Mouse (Mus musculus) cerebellum, adult 8-10 months (tissue): ENCODE data around the gene Pds5b.
"Not testable (repeated sequence)": the region's sequence is repeated elsewhere in the genome, so short reads cannot be mapped to it uniquely, and the experiment has no call there.

Source experiments
- DNase-seq: peaks from one replicate; pipeline ENCODE4 v3.0.0; 2022

Gene Pds5b

DNA sequence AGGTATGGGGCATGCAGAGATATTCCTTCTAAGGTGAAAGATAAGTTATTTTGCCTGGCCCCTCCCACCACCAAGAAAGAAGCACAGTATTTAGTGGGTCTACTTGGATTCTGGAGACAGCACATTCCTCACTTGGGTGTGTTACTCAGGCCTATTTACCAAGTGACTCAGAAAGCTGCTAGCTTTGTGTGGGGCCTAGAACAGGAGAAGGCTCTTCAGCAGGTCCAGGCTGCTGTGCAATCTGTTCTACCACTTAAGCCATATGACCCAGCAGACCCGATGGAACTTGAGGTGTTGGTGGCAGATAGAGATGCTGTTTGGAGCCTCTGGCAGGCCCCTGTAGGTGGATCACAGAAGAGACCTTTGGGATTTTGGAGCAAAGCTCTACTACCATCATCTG lies 33.1 kb downstream of the Pds5b start:
- not testable (repeated sequence) for DNase-seq

DNA sequence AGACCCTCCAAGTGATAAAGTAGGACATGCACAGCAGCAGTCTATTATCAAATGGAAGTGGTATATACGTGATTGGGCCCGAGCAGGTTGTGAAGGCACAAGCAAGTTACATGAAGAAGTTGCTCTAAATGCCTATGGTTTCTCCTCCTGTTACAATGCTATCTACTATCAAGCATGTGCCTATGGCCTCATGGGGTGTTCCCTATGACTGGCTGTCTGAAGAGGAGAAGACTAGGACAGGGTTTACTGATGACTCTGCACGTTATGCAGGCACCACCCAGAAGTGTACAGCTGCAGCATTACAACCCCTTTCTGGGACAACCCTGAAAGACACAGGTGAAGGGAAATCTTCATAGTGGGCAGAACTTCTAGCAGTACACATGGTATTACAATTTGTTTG lies 33.6 kb downstream of the Pds5b start:
- not testable (repeated sequence) for DNase-seq

DNA sequence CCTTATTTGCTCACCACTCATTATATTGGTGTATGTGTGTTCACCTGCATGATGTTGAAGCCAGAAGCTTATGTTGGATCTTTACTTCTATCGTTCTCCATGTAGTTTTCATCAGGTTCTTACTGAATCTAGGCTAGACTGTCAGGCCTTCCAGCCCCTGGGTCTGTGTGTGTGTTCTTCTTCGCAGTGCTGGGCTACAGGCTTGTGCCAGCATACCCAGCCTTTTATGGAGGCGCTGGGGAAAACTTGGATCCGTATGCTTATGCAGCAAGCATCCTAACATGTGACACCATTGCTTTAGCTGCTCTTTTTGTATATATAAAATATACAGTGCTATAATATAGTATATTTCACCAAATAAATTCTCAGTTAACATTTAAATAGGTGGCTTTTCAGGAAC lies 38.0 kb downstream of the Pds5b start:
- no peak for DNase-seq

DNA sequence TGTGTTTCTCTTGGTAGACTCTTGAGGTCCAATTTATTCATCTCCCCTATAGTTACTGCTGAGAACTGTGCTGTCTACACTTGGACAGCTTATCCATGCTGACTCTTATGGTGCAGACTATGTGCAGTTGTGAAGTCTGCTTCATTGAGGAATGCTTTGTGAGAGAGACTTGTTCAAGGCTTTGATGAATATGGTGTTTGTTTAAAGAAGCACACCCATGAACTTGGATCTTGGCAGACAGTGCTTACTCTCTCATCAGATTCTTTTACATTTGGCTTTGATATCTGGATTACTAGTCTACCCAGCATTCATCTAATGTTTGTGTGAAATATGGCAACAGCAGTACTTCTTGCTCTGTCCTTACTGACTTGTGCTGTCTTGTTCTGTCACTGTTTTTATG lies 39.9 kb downstream of the Pds5b start:
- no peak for DNase-seq

DNA sequence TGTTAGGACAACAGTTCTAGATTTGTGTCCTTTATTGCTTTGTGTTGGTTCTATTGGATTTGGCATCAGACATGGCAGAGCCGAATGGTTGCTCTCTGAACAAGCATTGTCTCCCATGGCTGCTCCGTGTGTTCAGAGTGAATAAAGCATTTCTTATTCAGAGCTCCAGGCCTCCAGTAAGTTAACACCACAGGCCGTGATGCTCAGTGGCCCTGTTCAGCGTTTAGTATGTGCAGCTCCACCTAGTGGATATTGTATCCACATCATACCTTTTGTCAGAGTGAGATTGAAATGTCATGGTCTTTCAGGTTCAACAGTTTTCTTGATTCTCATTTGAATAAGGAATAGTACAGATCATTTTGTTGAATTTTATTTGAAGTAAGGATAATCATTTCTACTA lies 44.2 kb downstream of the Pds5b start:
- peak; percentile 13 for DNase-seq

DNA sequence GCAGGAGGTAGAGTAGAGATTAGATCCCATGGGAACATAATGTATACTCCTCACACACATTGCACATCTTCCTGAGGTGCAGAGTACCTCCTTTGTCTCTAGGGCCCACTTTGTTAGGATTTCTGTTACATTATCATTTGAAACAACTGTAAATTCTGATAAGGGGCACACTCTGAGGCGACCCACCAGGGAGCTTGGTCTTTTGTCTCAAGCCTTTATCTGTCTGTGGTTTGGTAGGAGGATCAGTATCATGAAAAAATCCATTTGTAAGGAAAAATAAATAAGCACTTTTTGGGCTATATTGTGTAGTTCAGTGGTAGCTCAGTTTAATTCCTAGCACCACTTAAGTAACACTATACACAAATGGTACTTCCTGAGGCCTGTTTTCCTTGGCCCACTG lies 51.1 kb downstream of the Pds5b start:
- no peak for DNase-seq

DNA sequence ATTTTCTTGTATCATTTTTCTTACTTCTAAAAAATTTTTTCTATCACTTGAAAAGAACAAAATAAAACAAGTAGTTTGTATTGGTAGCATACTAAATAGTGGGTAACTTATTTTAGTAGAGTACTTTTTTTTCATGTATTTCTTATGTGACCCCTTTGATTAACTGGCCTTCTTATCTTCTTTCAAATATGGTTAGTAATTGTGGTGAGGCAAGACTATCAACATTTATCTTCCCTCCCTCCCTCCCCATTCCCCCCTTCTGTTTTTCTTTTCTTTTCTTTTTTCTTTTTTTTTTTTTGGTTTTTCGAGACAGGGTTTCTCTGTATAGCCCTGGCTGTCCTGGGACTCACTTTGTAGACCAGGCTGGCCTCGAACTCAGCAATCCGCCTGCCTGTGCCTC lies 63.5 kb downstream of the Pds5b start:
- DNase-seq = not testable (repeated sequence)

DNA sequence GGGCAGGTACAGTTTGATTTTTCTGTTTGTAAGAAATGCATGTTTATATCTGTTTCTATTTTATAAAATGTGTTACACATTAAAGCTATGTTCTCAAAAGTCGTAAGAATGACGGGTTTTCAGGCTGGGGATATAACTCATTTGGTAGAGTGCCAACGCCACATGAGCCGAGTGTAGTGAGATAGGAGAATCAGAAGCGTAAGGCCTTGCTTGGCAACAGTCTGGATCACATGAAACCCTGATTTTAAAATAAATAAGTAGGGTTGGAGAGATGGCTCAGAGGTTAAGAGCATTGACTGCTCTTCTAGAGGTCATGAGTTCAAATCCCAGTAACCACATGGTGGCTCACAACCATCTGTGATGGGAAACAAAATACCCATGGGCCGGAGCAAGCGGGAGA lies 65.8 kb downstream of the Pds5b start:
- no peak for DNase-seq

DNA sequence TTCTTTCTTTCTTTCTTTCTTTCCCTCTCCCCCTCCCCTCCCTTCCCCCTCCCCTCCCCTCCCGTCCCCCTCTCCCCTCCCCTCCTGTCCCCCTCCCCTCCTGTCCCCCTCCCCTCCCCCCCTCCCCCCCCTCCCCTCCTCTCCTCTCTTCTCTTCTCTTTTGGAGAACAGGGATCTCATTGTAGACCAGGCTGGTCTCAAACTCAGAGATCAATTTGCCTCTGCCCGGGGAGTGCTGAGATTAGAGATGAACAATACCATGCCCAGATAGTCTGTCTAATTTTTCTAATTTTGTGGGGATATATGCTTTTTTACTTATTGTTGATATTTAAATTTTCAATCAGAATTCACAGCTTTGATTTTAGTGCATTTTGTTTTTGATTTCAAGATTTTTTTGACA lies 67.1 kb downstream of the Pds5b start:
- DNase-seq = no peak

DNA sequence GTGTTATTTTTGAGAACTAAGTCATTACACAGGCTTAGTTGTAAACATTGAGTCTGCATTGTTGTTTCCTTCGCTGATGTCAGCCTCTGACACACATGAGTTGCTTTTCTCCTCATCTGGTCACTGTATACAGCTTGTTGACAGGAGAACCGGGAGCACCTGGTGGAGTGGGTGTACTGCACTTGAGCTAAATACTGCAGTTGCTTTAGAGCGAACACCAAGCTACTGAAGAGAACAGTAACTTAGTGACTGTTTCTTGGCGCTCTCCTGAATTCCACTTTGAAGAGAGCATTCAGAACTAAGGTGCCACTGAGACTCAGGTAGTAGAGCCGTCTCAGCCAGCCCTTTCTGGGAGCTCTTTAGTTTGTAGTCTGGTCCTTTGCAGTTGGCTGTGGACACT lies 83.1 kb downstream of the Pds5b start:
- DNase-seq = no peak

DNA sequence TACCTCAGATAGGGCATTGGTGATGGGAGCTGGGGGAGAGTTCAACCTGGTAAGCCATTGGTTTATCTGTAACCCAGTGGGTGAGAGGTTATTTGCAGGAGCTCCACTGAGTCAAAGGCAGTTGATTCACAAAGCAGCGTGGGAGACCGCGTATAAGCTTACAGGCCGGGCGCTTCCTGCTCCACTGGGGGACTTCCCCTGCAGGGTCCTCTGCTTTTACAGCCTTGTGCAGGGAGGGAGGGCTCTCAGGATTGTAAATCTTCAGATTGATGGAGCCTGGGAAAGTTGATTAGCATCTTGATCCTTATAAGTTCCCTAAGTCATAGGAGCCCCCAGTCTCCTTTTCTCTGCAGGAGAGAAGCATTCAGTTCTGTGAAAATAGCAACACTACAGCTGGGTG lies 98.9 kb downstream of the Pds5b start:
- DNase-seq = no peak

DNA sequence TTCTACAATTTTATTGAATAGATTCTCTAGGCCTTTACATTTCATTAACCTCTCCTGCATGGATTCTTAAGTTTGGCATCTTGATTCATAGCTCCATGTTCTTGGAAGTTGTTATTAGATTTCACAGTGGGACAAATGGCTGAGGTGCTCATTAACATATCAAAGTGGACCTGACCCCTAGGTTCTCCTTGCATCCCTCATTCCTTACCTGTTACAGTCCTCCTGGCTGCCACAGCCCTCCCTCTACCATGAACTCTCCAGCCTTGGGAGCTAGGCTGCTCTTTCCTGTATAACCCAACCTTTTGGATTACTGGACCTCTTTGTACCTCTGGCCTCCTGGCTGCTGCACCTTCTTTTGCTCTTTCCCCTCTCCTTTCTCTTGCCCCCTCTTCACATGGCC lies 99.5 kb downstream of the Pds5b start:
- DNase-seq = no peak

DNA sequence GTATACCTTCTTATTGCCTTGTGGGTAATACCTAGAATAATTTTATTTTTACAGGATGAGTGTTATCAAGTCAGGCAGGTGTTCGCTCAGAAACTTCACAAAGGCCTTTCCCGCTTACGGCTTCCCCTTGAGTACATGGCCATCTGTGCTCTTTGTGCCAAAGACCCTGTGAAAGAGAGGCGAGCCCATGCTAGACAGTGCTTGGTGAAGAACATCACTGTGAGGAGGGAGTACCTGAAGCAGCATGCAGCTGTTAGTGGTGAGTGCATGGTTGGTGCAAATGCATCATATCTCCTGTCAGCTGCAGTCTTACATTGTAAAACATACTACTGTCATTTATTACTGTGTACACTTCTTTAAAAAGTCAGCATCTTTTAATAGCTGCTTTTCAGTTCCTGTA lies 114.7 kb downstream of the Pds5b start:
- DNase-seq = no peak

DNA sequence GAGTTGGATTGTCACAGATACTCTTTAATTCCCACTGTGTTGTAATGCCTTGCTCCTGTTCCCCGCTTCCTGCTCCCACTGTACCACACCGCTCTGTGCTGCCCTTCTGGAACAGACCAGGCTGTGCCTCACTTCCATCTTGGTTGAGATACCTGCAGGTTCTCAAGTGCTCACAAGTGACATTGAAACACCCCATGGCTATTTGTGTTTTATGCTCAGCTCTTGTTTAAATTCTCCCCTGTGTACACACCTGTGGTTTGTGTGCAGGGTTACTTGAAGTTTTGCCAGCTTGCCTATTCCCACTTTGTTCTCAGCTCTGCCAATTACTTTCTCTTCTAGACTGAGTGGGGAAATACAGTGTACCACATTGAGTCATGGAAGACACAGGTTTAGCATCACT lies 115.5 kb downstream of the Pds5b start:
- DNase-seq = no peak

DNA sequence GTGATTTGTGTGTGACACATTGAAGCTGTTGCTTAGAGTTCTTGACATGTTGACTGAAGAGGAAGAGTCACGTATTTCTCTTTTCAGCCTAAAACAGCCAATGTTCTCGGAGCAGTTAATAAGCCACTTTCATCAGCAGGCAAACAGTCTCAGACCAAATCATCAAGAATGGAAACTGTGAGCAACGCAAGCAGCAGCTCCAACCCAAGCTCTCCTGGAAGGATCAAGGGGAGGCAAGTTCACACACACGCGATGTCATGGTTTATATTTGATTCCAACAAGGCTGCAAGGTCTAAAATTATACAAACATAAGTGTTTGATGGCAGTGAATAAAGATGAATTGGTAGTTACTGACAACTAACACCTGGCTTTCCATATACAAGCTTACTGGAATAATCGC lies 120.6 kb downstream of the Pds5b start:
- DNase-seq = no peak

DNA sequence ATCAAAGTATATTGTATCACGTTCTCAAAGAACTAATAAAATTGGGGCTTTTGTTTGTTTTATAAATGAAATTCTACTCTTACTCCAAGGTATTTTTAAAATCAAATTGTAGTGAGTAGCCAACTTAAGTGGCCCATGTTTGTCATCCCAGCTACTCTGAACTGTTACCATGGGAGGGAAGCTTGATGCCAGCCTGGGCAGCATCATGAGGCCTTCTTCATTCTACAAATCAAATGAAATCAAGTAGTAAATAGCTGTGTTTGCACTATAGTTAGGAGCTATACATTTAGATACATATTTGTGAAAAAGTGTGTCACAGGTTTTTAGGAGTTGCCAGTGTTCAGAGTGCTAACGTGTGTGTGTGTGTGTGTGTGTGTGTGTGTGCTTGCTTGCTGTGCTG lies 126.5 kb downstream of the Pds5b start:
- DNase-seq = no peak

DNA sequence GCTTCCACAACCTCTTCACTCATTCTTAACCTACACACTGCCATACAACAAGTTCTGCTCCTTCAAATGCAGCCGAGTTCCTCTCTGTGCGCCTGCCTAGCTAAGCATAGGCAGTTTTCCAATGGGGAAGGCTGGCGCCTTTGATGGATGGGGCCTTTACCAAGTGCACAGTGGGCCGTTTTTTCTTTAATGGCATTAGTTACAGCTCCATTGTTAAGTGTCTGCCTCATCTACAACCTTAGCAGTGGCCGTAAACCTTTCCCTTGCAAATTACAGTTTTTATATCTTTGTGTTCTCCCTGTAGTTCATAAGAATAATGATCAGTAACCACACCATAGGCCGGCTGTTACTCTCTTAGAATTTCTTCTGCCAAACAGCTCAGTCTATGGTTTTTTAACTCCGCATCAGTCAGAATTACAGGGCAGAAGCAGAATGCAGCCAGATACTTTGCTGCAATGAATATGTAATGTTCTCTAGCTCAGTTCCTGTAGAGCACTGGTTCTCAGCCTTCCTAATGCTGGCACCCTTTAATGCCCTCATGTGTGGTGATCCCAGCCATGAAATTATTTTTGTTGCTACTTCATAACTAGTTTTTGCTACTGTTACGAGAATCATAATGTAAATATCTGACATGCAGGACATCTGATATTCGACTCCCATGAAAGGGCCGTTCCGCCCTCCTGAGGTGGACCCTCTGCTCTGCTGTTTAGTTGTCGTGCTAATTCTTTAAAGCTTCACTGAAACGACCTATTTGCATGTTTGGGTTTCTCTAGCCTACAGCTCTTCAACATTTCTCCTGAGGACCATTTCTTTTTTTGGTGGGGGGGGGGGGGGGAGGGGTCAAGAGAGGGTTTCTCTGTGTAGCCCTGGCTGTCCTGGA lies 140.8 kb downstream of the Pds5b start:
- no peak for DNase-seq

DNA sequence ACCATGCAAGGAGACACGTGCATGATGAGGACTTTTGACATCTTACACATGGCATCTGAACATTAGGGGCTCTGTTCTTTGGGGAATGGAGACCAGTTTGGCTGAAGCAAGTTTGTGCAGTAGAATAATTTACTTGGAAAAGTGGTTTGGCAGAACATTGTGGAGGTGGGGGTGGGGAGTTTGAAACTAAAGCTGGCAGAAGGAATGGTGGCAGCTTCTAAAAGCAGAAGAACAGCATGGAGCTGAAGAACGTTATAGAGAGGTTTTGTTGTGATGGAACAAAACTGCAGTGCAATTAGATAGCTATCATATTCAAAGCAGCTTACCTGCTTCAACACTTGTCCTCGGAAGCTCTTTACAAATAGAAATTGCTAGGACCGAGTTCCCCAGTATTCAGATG lies 141.9 kb downstream of the Pds5b start:
- DNase-seq = no peak

DNA sequence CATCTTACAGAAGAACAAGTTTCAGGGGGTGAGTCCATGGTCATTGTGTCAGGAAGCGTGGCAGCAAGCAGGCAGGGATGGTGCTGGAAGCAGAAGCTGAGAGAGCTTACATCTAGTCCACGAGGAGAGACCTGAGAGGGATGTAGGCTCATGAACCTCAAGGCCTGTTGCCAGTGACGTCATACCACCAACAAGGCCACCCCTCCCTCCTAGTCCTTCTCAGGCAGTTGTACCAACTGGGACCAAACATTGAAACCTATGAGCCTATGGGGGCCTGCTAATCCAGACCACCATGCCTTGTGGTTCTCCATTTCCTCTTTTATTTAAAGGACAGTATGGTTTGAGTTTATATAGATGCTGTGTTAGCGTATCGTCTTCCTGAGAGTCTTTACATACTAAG lies 143.2 kb downstream of the Pds5b start:
- no peak for DNase-seq

DNA sequence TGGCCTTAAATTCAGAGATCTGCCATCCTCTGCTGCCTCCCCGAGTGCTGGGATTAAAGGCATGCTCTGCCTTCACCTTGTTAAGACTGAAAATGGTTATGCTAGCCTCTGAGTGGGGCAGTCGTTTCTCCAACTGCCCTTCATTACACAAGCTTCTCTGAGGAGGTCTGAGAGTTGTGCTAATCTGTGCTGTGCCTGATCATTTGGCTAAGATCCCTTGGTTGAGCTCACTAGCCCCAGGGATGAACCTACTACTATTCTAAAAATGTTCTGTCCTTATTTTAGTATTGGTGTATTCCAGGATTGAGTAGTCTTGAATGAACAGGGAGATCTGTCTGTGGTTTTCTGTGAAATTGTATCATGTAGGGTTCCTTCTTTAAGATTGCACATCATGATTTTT lies 144.5 kb downstream of the Pds5b start:
- DNase-seq = no peak

DNA sequence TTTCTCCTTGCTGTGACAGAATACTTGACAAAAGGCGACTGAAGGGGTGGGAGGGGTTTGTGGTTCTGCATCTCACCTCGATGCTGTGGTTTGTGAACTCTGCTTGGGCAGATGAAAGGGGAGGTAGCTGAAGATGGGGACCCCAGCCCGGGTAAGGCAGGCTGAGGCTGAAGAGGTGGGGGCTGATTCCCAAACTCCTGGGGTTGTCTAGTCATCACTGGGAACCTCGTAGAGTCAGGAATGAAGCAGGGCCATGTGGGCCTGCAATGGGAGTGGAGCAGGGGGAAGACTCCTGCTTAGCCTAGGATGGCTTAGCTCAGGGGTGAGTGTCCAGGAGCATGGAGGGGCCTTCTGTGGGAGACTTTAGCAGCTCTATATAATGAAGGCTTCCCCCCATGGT lies 145.3 kb downstream of the Pds5b start:
- DNase-seq = no peak

DNA sequence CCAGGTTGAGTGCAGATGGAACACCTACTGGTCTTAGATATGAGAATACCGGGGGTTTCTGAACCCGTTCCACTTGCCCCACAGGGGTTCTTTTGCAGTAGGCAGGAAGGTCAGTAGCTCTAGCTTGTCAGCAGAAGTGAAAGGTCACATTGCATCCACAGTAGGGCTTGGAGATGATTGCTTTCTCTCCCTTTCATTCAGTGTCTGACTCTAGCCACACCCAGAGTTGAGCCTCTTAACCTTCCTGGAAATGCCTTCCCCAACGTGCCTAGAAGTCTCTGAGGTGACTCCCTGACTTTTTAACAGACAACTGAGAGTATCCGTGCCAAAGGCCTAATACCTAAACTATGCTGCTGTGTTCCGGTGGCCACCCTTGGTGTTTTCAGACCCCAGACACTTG lies 146.0 kb downstream of the Pds5b start:
- DNase-seq = no peak

DNA sequence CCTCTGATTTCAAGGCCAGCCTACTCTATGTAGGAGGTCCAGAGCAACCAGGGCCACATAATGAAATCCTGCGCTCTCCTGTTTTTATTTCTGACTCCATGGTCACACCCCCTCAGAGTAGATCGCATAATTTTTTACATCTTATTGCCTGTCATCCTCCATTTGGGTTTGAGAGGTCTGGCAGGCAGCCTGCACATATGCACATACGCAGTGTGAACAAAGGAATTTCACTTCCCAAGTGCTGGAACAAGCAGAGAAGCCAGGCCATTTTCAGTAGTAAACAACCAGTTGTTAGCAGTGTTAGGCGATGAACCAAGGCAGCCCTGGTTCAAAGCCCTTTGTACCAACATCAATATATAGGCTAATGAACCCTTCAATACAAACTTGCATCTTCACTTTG lies 147.6 kb downstream of the Pds5b start:
- DNase-seq = no peak

DNA sequence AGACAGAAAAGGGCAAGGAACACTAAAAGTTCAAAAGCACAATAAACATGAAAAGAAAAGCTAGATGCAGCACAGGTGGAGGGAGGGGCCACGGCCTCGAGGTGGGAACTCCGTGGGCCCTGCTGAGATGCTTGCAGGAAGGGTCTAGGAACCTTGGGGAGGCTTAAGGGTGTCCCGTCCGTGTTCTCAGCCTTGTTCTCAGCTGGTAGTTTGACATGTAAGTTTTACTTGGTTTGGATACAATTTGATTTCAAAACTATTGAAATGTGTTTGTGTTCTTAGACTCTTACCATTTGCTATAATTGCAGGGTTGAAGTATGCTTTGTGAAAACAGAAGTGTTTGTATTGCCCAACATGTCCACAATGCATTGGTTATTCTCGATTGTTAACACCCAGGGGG lies 149.2 kb downstream of the Pds5b start:
- DNase-seq = no peak

DNA sequence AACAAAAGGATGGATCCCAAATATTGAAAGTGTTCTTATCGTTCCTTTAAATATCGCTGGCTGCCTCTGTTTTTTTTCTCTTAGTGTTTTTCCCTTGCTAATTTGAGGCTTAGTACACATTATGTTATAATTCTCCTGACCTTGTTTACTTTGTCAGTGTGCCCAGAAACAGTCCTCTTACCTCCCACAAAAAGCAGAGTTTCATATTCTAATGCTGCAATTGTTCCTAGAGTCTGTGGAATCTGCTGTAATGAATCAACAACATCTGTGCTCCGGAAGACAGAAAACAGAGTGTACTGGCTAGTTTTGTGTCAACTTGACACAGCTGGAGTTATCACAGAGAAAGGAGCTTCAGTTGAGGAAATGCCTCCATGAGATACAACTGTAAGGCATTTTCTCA lies 149.8 kb downstream of the Pds5b start:
- no peak for DNase-seq
